Mouse (Mus musculus) 3134 (cell line): ENCODE data around the gene Gvin1.
"Not testable (repeated sequence)": the region's sequence is repeated elsewhere in the genome, so short reads cannot be mapped to it uniquely, and the experiment has no call there.

Experiments used
- DNase-seq: peaks from one replicate; pipeline ENCODE4 v3.0.0-alpha.2; 2011; ENCODE audit warnings: low spot score; ENCODE audit not compliant: insufficient read length; ENCODE audit errors: extremely low read depth

The Gvin1 gene

DNA sequence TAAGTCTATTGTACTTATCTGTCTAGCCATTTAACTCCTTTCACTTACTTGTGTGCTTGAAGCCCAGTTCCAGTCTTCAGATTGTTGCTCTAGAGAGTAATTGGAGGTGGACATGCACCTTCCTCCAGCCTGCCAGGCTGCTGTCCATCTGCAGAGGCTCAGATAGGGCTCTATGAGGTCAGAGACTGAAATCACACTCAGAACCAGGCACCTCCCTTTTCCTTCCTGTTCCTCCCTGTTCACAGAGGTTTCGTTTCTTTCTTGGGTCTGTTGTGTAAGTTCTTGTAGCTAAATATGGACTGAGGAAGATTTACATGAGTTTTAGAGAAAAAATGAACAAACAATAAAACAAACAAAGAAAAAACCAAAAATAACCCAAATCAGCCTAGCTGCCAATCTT is at the start of gene Gvin1:
Gene Gvin1, minus strand, starts transcription at position 150 of the 400 bp plus-strand sequence.
- DNase-seq = not testable (repeated sequence)

DNA sequence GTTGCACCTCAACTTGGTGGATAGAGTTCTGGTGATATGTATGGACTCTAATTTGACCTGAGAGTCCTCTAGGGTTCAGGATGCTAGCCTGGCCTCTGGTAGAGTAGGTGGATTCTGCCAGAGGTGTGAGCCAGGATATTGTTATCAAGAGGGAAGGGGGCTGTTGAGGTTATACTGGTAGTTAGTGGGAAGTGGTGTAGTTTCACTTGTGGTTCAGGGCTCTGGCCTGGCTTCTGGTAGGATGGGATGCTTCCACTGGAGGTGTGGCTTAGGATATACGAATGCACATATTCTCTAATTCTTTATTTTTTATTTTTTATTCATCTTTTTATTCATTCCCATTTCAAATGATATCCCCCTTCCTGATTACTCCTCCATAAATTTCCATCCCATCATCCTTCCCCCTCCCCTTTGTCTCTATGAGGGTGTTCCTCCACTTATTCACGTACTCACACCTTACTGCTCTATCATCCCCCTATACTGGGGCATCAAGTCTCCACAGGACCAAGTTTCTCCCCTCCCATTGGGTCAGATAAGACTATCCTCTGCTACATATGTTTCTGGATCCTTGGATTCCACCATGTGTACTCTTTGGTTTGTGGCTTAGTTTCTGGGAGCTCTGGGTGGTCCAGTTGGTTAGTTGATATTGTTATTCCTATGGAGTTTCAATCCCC is 36.9 kb upstream of the Gvin1 start:
- DNase-seq = no peak

DNA sequence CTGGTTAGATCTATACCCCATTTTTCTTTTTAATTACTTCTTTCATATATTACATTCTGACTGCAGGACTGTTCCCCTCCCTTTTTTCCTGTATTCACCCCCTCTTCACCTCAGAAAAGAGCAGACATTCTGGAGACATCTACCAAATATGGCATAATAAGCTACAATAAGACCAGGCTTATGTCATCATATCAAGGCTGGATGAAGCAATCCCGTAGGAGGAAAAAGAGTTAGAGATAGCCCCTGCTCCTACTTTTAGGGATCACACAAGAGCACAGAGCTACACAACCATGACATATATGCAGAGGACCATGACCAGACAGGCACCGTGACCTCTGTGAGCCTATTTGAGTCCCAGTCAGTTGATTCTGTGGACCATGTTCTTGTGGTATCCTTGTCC is 33.8 kb upstream of the Gvin1 start:
- DNase-seq = no peak

DNA sequence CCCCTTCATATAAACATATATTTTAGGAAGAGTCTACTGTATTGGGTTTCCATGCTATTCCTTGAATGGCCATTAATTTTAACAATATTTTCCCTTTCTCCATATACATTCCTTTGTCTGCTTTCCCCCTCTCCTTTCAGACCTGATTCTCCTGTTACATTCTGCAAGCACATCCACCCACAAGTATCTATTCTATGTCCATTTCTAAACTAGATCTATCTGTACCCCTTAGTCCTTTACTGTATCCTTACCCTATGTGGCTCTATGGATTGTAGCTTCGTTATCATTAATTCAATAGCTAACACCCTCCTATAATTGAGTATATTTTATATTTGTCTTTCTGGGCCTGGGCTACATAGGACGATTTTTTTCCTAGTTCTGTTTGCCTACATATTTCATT is 33.1 kb upstream of the Gvin1 start:
- DNase-seq = no peak

DNA sequence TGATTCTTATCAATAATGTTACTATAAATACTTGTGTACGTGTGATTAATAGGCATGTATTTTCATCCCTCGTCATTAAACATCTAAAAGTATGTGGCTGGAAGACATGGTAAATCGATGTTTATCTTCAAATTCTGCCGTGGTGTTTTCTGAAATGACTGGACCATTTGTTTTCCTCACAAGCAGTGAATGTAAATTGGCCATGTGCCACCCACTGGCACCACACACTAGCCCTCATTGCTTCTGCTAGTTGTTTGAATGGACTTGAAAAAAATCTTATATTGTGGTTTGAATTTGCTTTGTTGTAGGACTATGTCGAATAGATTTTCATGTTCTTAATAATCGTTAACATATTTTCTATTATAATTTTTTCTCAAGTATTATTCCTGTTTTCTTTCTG is 30.5 kb upstream of the Gvin1 start:
- no peak for DNase-seq

DNA sequence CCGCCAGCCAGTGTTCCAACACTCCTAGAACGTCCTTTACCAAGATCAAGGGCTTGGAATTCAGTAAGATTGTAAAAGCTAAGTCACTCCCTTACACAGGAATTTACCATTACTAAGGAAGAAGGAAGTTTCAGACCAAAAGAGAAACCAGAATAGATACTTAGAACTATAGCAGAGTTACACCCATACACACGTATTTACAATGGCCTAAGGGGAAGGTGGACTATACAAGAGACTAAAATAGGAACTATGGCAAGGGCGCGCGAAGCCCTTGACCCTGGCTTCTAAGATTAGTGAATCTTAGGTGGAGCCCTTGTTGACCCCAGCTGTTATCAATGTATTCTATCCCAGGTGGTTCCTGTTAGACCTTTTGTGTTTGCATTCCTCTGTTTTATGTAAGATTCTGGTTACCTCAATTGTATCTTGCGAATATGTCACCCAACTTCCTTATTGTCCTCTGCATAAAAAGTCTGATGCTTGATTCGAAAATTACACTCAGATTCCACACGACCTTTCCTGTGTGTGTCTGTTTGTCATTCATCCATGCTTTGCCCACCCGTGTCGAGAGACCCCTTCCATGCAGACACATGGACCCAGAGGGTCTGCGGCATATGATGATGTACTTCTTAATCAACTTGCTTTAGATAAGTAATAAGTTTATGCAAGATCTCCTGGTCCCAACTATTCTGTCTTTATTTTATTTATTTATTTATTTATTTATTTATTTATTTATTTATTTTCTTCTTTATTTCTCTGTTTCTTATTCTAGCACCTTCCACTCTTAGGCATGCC is 25.6 kb upstream of the Gvin1 start:
- not testable (repeated sequence) for DNase-seq

DNA sequence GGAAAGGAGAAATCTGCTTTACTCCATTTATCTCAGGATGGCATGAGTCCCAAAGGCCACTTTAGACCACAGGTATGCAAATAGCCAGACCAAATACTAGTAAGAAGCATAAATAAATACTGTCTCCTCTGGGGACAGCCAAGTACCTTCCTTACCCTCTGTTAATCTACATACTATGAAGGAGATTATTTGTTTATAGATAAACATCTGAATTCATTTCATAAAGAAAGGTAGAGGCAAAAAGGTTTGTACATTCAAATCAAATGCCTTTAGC is 22.0 kb upstream of the Gvin1 start:
- no peak for DNase-seq

DNA sequence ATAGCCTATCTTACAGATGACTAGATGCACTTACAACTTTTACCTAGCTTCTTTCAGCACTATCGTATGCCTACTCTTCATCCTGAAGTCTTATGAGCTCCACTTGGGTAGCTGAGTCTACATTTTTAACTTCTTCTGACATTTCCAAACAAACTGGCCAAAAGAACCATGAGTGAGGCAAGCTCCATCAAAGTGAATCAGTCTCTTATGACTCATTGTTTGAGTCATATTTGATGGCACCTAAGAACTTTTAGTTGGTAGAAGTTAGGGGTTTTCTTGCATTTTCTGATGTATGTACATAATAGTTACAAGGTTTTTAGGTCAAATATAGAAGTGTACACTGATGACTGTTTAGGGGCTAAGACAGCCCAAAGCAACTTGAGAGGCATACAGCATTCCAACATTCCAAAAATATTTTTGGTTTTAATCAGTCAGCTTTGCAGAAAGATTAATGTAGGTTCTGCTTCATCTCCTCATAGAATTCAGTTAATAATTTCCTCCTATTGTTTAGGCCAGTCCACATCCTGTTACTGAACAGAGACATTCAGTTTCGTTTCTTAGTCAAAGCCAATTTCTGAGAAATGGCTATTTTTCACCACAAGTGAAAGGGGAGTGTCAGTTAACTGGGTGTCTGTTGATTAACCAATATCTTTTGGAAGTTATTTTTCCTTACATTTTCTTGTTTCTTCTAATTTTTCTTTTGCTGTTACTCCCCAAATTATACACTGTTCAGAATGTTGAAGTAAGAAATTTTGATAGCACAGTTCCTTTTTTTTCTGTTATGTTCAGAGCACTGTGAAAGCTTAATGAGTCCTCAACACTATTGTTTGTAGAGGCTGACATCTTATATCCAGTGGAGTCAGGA is 21.4 kb upstream of the Gvin1 start:
- DNase-seq = no peak

DNA sequence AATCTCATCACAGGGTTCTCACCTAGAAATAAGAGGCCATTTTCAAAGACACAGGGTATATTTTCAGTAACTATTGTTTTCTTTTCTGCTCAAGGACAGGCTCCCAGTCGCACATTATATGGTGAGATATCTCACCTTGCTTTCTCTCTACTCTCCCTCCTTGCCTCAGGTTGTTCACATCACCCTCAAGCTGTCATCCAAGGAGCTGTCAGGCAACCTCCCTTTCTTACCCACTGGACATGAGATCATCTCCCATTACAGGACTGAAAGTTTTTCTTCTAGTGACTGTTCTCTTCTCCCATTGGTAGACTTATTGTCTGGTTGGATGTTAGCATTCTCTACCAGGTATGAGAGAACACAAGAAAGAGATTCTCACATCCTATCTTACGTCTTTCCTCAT is 20.5 kb upstream of the Gvin1 start:
- DNase-seq = no peak

DNA sequence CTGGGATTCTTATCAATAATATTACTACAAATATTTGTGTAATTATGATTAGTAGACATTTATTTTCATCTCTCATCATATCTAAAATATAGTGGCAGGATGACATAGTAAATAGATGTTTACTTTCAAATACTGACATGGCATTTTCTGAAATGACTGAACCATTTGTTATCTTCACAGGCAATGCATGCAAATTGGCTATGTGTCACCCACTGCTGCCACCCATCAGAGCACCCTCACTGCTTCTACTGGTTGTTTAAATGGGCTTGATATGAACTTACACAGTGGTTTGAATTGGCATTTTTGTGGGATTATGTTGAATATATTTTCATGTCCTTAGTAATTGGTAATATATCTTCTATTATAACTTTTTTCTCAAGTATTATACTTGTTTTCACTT is 784 bp upstream of the Gvin1 start:
- DNase-seq = not testable (repeated sequence)

DNA sequence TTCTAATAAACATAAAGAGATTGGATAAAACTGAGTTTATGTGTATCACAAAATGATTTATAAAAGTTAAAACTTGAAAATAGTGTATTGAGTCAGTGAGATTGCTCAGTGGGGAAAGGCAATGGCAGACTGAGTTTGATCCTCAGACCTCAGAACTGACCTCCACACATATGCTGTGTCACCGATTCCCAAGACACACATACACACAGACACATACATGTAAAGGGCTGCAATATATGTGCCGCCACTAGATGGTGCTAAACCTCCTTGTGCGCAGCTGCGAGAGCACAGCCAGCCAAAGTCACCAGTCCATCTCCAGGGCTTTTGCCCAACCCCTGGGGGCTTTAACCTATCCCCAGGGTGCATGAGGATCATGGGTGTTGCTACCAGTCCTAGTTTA is 1.4 kb downstream of the Gvin1 start:
- DNase-seq = not testable (repeated sequence)

DNA sequence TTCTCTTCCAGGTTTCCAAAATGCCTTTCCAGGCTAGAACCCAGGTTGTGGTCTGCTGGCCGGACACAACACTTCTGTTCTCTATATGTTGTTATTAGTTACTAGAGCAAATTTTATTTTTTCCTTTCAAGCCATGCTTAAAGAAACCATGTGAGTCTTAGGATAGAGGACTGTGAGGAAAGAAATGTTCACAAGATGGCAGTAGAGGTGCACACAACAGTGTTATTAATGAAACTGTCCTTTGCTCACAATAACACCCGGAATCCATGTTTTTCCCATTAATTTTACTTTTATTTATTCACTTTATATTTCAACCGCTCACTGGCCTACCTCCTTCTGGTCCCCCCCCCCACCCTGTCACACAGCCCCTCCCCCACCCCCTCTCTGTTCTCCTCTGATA is 8.5 kb downstream of the Gvin1 start:
- DNase-seq = not testable (repeated sequence)

DNA sequence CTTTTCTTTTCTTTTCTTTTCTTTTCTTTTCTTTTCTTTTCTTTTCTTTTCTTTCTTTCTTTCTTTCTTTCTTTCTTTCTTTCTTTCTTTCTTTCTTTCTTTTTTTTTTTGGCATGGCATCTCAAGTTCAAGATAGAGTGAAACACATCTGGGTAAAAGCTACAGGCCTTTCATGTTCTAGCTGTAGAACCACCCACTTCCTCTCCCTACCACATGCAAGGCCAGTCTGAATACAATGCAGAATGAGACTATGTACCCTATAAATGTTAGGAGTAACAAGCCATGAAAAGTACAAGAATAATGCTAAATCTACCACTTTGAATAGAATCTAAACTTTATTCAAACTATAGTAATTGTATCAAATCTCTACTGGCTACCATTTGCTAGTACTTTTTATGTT is 38.1 kb downstream of the Gvin1 start:
- not testable (repeated sequence) for DNase-seq

DNA sequence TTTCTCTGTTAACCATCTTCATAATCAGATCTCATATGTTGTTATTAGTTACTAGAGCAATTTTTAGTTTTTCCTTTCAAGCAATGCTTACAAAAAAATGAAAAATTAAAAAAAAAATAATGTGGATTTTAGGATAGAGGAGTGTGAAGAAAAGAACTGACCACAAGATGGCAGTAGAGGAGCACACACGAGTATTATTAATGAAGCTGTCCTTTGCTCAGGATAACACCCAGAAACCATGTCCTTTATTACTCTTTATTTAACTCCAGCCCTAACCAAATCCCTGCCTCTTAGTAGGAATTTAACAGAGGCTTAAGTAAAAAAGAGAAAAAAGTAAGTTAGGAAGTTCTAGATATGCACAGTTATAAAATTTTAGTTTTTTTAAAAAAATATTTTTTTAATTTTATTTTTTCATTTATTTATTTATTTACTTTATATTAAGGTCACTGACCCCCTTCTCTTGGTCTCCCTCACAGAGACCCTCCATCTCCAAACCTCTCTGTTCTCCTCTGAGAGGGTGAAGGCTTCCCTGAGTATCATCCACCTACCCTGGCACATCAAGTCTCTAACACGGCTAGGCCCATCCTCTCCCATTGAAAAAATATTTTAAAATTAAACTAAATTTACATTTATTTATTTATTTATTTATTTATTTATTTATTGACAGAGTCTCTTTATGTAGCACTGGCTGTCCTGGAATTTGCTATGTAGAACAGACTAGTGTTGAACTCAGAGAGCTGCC is 69.9 kb downstream of the Gvin1 start:
- not testable (repeated sequence) for DNase-seq

DNA sequence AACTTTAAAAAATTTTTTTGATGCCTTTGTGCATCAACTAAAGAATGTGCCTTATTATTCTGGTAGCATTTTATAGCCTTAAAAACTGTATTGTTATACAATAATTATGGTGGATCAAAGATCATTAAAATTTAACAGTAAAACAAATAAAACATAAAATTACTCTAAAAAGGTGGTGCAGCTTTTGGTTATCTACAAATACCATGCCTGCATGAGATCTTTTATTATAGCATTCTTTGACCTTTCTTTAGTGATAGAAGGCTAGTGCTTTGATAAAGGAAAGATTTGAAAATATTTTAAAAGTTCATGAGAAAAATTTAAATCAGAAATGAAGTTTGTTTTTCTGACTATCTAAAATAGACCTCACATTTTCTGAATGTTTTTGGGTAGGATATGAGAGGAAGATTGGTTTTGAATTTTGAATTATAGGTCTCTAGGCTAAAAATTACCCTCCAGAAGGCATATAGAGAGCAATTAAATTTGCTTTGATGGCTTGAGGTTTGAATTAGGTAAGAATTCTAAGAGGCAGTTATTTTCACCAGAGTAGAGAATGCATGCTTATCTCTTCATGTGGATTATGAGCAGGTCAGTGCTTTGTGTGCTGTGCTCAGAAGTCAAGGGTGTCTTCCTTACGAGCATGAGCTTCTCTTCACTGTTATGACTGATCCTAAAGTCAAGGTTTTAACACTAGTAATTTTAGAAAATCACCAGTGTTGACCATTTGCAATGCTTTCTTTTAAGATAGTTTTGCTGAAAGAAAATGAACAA is 73.8 kb downstream of the Gvin1 start:
- not testable (repeated sequence) for DNase-seq

DNA sequence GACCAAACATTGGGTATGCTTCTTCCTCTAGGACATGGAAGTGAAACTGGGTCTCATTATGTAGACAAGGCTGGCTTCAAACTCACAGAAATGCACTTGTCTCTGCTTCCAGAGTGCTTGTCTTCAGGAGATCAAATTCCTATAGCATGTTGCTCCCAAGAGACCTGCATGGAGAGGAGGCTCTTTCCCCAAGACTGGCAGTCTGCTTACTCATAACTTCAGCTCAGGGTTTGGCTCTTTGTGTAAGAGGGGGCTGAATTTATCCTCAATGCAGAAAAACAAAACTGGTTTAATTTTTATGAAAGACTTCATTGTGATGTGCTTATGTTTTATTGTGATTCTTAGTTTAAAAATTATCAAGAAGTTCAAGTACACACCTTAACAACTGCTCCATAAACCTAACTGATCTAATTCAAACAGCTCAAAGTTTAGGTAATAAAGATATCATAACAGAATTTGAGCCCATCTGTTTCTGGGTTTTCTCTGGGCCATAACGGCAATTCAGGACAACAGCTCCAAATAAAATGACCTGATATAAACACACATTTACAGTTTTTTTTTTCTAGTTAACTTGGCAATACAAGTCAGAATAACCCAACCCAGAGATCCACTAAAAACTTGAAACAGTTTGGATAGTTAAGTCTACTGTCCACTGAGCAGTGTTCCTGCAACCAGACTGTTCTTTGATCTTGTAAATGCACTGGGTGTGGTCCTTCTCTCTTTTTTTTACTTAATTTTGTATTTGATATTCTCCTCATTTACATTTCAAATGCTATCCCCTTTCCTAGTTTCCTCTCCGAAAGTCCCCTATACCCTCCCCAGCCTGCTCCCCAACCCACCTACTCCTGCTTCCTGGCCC is 97.8 kb downstream of the Gvin1 start:
- not testable (repeated sequence) for DNase-seq
